Mouse (Mus musculus): ENCODE data around the gene Slc43a2.

The Slc43a2 gene

DNA sequence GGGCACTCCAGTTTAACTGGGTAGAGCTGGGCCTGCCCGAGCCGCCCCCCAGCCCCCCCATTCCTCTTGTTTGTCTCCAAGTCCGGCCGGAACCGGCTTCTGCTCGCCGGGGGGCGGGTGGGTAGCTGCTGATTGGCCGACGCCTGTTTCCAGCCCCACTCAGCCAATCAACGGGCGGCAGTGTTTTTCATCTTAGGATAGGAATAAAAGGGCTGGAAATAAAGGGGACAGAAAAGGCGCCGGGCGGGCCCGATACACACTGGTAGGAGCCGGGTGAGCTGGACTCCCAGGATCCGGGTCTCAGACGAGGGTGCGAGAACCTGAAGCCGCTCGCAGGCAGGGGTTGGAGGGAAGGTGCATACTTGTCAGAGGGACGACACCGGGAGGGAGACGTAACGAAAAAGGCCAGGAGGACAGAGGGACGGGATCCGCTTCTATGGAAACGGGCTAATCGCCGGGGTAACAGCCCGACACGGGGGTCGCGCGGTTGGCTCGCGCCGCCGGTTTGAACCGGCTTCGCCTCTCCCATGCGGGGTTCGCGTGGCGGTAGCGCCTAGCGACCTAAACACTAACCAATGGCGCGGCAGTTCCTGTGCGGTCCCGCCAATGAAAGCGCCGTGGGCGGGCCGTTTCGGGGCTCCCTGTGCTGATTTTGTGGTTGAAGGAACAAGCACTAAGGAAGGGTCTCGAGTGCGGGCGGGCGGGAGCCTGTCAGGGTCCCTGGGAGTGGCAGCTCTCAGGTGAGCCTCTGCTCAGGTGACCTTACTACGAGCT lies at the start of gene Slc43a2:
TSS of gene Slc43a2 (plus strand) at position 226 of the 774 bp plus-strand sequence.
- DNase-seq (ENCODE audit: low read depth, low spot score), result peak; percentile 94

DNA sequence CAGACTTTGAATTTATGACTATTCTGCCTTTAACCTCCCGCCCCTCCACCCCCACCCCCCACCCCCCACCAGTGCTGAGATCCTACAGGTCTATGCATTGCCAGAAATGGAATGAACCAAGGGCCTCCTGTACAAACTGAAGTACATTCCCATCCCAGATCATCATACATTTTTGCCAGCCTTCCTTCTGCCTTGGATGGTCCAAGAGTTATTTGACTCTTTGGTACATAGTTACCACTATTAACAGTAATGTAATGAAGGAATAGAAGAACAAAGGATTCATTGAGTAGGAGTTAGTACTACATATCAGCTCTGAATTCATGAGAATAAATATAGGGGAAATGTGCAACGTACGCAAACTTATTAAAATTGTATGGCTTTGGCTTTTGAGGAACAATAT lies 45.3 kb upstream of the Slc43a2 start:
- DNase-seq (ENCODE audit: low read depth, low spot score), result no peak

DNA sequence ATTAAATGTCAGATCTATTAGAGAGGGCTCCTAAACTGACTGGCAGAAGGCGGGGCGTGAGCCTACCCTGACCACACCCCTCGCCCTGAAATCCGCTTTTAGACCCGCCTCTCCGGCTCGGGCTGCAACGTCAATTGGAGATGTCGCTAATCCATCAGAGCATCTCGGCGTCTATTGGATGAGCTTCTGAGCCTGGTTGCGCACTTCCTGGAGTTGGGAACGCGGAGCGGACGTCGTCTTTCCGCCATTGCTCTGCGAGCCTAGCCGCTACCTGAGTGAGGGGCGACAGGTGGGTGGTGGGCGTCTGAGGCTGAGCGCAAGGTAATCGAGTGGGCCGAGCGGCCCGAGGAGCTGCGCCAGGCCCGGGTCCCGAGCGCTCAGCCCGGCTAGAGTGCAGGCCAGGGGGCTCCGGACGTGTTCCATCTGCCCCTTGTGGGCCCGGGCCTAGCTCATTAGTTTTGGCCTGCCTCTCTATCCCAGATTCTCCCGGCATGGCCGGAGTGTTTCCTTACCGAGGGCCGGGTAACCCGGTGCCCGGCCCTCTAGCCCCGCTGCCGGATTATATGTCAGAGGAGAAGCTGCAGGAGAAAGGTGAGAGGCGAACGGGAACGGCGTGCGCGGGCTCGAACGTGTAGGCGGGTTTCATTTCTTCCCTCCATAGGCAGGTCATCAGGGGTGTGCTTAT lies 44.8 kb upstream of the Slc43a2 start, which contains the start of gene Prpf8:
TSS of gene Prpf8 (plus strand) at position 216 of the 685 bp plus-strand sequence.
- peak; percentile 97 for DNase-seq (ENCODE audit: low read depth, low spot score)

DNA sequence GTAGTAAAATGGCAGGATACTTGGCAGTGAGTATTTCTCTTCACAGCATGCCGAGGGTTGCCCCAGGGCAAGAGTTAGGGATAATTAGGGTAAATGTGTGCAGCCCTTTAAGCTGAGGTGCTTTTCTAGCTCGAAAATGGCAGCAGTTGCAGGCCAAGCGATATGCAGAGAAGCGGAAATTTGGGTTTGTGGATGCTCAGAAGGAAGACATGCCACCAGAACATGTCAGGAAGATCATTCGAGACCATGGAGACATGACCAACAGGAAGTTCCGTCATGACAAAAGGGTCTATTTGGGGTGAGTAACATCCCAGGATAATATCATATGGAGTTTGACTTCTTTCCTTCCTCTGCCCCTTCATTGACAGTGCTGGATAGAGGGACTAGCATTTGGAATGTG lies 44.0 kb upstream of the Slc43a2 start:
- peak; percentile 32 for DNase-seq (ENCODE audit: low read depth, low spot score)

DNA sequence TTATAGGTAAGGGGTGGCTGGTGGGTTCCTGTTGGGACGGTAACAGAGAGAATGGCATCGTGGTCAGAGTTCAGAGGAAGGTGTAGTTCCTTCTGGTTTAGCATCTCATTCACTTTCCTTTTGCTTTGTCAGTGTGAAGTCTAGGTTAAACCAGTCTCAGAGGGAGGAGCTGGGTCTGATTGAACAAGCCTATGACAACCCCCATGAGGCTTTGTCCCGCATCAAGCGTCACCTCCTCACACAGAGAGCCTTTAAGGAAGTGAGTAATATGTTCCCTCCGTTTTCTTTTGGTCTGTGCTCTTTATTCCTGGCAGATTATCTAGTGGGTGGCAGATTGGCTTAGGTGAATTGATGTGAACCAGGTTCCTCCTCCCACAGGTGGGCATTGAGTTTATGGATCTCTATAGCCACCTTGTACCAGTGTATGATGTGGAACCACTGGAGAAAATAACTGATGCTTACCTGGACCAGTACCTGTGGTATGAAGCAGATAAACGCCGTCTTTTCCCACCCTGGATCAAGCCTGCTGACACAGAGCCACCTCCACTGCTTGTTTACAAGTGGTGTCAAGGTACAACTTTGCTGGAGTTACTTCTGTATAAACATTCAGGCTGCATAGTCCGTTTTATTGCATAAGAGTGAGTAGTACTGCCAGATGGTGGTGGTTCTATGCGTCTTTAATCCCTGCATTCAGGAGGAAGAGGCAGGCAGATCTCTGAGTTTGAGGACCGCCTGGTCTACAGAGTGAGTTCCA lies 37.0 kb upstream of the Slc43a2 start:
- DNase-seq (ENCODE audit: low read depth, low spot score), result no peak

DNA sequence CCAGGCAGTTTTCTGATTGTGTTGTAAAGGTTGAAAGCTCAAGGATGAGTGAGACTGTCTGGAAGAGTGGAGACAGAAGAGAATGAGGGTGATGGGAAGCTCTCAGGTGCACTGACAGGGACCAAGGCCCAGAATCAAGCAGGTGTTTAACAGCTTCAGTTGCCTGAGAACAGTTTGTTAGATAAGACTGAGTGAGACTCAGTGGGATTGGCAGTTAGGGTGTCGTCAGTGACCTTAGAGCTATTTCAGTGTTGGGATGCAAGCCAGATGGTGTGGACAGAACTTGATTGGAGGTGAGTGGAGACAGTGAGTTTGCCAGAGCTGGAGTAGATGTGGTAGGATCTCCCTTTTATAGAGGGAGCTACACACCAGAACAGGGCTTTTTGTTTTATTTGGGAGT lies 33.4 kb upstream of the Slc43a2 start:
- no peak for DNase-seq (ENCODE audit: low read depth, low spot score)

DNA sequence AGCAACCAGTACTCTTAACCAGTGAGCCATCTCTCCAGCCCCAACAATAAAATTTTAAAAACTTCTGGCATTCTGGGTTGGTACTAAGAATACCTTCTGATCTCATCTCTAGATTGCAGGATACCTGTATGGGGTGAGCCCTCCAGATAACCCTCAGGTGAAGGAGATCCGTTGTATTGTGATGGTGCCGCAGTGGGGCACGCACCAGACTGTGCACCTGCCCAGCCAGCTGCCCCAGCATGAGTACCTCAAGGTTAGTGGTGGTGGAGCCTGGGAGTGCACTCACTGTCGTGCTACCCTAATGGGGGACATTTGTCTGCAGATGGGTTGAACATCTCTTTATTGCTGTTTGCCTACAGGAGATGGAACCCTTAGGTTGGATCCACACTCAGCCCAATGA lies 23.3 kb upstream of the Slc43a2 start:
- DNase-seq (ENCODE audit: low read depth, low spot score), result no peak

DNA sequence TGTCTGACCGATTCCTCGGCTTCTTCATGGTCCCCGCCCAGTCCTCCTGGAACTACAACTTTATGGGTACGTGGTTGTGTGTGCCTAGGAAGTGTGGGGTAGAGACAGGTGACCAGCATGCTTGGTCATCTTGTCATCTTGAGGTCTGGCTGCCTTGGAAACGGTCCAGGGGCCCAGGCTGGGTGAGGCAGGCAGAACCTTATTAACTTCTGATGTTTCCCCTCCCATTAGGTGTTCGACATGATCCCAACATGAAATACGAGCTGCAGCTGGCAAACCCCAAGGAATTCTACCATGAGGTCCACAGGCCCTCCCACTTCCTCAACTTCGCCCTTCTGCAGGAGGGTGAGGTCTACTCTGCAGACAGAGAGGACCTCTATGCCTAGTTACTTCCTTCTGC lies 22.6 kb upstream of the Slc43a2 start:
- DNase-seq (ENCODE audit: low read depth, low spot score), result peak; percentile 45

DNA sequence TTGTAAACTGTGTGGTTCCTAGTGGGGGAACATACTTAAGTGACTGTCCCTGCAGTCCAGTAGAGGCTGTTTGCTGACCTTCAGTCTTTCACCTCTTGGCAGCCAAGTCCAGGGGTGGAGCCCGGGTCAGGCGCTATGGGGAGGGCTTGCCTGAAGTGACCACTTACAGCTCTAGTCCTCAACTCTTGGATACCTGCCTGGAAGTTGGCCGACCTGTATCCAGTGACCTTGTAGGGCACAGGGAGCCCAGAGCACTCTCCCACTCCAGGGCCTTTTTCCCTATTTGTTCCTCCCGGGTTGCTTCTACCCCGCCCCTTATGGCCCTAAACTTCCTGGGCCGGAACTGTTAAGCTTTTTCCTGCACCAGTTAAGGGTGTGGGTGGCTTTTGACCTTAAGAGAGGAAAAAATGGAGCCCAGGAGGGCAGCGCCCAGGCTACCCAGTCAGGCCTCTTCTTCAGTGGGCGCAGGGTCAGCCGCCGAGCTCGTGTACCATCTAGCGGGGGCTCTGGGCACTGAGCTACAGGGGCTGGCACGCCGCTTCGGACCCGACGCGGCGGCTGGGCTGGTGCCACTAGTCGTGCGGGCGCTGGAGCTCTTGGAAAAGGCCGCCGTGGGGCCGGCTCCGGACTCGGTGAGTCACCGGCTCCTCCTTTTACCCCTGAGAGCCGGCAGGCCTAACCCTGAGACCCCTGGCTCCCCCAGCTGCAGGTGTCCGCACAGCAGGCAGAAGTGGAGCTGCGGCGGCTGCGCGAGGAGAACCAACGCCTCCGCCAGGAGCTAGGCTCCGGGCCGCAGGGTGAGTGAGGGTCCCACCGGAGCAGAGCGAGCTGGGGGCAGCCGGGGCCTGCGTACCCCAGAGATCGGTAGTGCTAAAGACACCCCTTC lies 21.5 kb upstream of the Slc43a2 start, which contains the start of gene Rilp:
TSS of gene Rilp (plus strand) at position 354 of the 886 bp plus-strand sequence.
- no peak for DNase-seq (ENCODE audit: low read depth, low spot score)

DNA sequence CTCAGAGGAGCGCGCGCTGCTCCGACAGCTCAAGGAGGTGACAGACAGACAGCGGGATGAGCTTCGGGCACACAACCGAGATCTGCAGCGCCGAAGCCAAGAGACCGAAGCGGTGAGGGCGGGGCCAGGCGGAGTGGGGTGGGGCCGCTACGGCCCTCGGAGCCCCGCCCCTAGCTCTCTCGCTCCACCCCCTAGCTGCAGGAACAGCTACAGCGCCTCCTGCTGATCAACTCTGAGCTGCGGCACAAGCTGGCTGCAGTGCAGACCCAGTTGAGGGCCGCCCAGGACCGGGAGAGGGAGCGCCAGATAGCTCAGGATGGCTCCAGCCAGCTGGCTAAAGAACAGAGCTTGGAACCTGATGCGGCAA lies 20.9 kb upstream of the Slc43a2 start:
- no peak for DNase-seq (ENCODE audit: low read depth, low spot score)

DNA sequence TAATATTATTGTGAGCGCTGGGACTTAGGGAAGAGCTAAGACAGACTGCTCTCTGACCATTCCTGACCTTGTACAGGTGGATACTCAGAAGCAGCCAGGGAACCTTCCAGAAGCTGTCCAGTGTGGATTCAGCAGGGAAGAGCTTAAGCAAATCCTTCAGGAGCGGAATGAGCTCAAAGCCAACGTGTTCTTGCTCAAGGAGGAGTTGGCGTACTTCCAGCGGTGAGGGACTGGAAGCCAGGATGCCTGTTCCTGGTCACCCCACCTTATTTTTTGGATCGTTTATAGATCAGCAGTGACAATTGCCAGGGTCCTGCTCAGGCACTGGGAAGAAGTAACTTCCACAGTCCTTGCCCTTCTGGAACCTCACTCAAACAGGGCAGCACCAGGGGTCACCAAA lies 20.3 kb upstream of the Slc43a2 start:
- DNase-seq (ENCODE audit: low read depth, low spot score), result no peak

DNA sequence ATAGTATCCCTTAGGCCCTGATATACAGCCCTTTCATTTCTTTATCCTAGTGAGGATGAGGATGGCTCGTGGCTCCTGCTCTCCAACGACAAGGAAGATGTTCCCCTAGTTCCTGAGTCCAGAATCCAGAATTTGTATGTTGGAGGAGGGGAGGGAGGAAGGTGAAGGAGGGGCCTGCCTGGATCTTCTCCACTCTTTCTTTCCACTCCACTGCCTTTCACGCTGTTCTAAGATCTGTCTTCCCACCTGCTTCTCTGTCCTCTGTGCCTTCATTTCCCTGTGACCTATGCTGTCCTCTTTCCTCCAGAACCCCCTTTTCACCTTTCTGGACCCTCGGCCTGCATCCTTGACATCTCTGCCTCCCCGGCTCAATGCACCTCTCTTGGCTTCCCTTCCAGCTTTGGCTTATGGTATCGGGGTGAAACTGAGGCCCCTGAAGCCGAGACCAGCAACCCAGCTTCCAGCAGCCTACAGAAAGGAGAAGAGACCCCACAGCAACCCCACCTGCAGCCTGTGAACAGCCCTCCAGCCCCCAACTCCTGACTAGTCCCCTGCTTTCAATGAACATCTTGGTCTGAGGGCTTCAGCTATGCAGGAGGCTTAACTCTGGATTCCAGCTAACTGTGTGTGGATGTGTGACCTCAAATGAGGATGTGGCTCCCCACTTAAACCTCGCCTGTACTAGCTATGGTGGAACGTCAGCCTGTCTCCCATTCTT lies 19.0 kb upstream of the Slc43a2 start:
- DNase-seq (ENCODE audit: low read depth, low spot score), result no peak

DNA sequence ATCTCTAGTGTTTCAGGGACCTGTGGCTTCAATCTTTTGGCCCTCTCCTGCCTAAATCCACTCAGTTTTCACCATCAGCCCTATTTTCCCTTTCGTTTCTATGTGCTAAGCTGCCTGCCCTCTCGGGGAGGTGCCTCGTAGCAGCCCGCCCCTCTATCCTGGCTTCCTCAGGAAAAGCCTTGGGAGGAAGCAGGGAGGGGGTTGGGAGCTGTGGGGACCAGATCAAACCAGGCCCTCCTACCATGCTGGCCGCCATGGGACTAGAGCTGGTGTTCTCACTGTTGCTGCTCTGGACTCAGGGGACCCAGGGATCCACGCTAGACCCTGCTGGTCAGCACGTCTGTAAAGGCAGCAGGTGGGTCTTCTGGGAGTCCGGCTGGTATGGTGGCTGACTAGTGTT lies 18.2 kb upstream of the Slc43a2 start, which contains the start of gene Scarf1:
TSS of gene Scarf1 (plus strand) at position 205 of the 400 bp plus-strand sequence.
- no peak for DNase-seq (ENCODE audit: low read depth, low spot score)

DNA sequence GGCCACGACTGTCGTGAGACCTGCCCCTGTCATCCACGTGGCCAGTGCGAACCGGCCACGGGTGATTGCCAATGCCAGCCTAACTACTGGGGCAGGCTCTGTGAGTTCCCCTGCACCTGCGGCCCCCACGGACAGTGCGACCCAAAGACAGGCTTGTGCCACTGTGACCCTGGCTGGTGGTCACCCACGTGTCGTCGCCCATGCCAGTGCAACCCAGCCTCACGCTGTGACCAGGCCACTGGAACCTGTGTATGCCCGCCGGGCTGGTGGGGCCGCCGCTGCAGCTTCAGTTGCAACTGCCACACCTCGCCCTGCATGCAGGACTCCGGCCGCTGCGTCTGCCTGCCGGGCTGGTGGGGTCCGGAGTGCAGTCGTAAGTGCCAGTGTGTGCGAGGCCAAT lies 16.3 kb upstream of the Slc43a2 start:
- no peak for DNase-seq (ENCODE audit: low read depth, low spot score)

DNA sequence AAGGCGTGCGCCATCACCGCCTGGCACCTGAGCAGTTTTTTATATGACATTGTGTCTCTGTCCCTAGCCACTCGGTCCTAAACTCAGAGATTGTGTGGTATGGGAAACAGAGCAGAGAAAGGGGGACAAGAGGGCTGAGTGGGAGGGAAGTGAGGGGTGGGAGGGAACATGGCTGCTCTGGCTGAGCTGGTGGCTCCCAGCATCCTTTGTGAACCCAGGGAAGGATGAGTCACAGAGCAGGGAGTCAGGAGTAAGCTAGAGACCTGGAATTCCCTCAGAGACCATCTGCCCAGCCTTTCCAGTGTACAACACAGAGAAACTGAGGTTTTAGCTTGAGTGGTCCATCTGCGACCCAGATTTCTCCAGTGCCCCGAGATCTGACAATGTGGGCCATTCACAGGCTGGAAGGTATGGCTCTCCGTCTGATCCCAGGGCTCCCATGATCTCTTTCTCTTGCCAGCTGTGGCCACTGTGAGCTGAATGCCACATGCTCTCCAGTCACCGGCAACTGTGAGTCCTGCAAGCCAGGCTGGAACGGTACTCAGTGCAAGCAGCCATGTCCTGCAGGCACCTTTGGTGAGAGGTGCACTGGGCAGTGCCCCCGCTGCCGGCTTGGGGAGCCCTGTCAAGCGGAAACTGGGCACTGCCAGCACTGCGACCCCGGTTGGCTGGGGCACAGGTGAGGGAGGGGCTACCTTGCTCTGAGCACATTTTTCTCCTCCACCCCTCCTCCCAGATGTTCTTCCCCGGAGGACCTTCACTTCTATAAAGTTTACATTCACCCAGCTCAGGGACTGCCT lies 11.5 kb upstream of the Slc43a2 start:
- DNase-seq (ENCODE audit: low read depth, low spot score), result peak; percentile 39

DNA sequence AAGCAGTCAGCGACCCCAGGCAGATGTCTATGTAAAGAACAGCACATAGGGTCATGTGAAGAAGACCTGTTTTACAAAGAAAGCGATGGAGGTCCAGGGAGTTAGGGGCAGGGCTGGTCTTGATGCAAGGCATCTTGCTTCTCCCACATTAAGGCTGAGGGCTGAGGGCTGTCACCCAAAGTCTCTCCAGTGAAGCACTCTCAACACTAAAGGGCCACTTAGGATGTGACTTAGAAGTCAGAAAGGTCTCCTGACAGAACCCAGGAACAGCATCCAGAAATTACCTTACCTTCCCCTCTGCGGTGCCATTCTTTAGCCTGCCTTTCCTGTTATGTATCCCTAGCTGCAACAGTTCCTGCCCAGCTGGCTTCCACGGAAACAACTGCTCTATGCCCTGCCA lies 9.9 kb upstream of the Slc43a2 start:
- DNase-seq (ENCODE audit: low read depth, low spot score), result no peak

DNA sequence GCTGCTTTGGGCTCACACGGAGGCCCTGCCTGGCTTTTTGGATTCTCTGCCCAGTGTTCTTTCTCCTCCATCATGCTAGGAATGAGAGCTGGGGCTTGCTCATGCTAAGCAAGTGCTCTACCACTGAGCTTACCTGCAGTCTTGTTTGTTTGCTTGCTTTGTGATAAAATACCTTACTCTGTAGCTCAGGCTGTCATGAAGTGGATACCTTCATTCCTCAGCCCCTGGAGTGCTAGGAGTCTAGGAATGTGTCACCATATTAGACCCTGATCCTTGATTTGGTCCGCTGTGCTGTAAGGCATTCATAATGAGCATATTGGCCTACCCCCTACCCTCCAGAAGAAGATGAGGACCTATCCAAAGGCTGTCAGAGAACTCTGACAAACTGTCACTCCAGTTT lies 8.7 kb upstream of the Slc43a2 start:
- DNase-seq (ENCODE audit: low read depth, low spot score), result no peak

DNA sequence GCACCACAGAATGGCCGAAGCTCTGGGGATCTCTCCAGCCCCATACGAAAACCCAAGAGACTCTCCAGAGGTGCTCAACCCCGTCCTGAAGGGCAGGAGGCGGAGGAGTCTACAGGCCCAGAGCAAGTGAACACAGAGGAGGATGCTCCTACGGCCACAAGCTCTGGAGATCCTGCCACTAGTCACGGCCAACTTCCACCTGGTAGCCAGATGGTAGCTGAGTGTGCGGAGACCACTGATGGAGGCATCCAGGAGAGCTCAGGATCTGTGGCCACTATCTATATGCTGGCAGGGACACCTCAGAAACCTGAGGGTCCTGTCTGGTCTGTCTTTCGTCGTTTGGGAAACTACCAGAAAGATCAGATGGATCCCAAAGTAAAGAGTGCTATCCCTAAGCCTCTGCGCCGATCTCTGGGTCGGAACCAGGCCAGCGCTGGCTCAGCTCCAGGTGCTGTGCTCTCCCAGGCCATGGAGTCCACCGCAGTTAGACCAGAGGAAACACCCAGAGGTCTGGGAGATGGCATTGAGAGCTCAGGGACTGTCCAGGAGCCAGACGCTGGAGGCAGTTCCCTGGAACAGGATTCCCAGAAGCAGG lies 5.9 kb upstream of the Slc43a2 start:
- no peak for DNase-seq (ENCODE audit: low read depth, low spot score)

DNA sequence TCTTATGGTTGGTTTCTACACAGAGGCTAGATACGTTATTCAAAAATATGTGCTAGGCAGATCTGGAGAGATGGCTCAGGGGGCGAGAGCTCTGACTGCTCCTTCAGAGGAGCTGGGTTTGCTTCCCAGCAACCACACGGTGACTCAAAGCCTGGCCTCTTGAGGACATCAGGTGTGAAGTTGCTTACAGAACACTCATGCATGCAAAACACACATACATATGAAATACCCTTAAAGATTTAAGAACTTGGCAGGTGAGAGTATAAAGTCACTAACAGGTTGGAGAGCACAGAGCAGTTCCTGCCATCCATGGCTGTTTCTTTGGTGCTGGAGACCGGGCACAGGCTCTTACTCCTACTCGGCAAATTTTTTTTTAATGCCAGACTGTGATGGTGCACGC lies 4.6 kb upstream of the Slc43a2 start:
- no peak for DNase-seq (ENCODE audit: low read depth, low spot score)

Data from 3T3-L1 (cell line).